Mouse (Mus musculus) embryonic fibroblast, embryonic 13.5 days (primary cell): ENCODE results near the gene Cdc42ep2. TPM values are rescaled to one million over a fixed set of nuclear protein-coding genes. Genes with fewer than 3 reads are reported as not detected.

Source experiments
- H3K27ac ChIP-seq: 2 replicates; pipeline ENCODE4 v1.5.1; 2012; ENCODE audit warnings: low read length, control low read depth, inconsistent platforms; ENCODE audit not compliant: insufficient read depth
- H3K4me1 ChIP-seq: 2 replicates; pipeline ENCODE4 v1.6.1; 2011; ENCODE audit warnings: low read length; ENCODE audit not compliant: control insufficient read depth, insufficient read depth
- H3K4me3 ChIP-seq: 2 replicates; pipeline ENCODE4 v1.5.1; 2011; ENCODE audit warnings: mild to moderate bottlenecking, control low read depth, low read length; ENCODE audit not compliant: insufficient read depth
- CTCF ChIP-seq: IDR thresholded peaks from 2 replicates; pipeline ENCODE4 v1.5.1; 2011; ENCODE audit warnings: mild to moderate bottlenecking, control low read depth, low read length, moderate library complexity, borderline replicate concordance; ENCODE audit not compliant: insufficient read depth
- POLR2A ChIP-seq: IDR thresholded peaks from 2 replicates; pipeline ENCODE4 v1.6.1; 2011; ENCODE audit warnings: low read depth, mild to moderate bottlenecking, control low read depth, low read length, moderate library complexity
- polyA plus RNA-seq: library from polyadenylated mRNA; stranded (reverse); fragments of >200 nt; gene quantifications from 2 replicates; pipeline ENCODE4 v1.2.4, GENCODE M21; 2011; ENCODE audit warnings: low read depth; ENCODE audit not compliant: missing spikeins, insufficient read length

Cdc42ep2 gene
- polyA plus RNA-seq, 1 experiment = 10.4 TPM

- TF ChIP-seq CTCF (no peak), POLR2A (no peak)
- H3K4me1 ChIP-seq = peaks cover 12% of the 10 kb centered on the region
- no peak overlapping the region for H3K27ac ChIP-seq
- H3K4me3 ChIP-seq = no peak overlapping the region
Observed at GRCm38 (mm10) chr19:5929634-5930596, 5.3 kb upstream of the Cdc42ep2 start.

- Histone ChIP-seq H3K4me3 (no peak overlapping the region), H3K4me1 (peaks cover 12% of the 10 kb centered on the region), H3K27ac (no peak overlapping the region)
- no peak for TF ChIP-seq POLR2A
- TF ChIP-seq CTCF = no peak
Observed at GRCm38 (mm10) chr19:5928546-5928945, 3.9 kb upstream of the Cdc42ep2 start.

- no peak for TF ChIP-seq POLR2A
- no peak for TF ChIP-seq CTCF
- H3K4me3 ChIP-seq = no peak overlapping the region
- no peak overlapping the region for H3K27ac ChIP-seq
- H3K4me1 ChIP-seq = peaks cover 12% of the 10 kb centered on the region
Observed at GRCm38 (mm10) chr19:5928104-5928503, 3.5 kb upstream of the Cdc42ep2 start.

- H3K27ac ChIP-seq = no peak overlapping the region
- TF ChIP-seq POLR2A (no peak), CTCF (no peak)
- no peak overlapping the region for H3K4me3 ChIP-seq
- peaks cover 12% of the 10 kb centered on the region for H3K4me1 ChIP-seq
Observed at GRCm38 (mm10) chr19:5927532-5927931, 2.9 kb upstream of the Cdc42ep2 start.

GRCm38 (mm10) chr19:5927026-5927425, 2.4 kb upstream of the Cdc42ep2 start:
- H3K27ac ChIP-seq = no peak overlapping the region
- H3K4me1 ChIP-seq = peaks cover 14% of the 10 kb centered on the region
- no peak overlapping the region for H3K4me3 ChIP-seq
- TF ChIP-seq POLR2A = no peak
- TF ChIP-seq CTCF = no peak

- Histone ChIP-seq H3K4me1 (peaks cover 17% of the 10 kb centered on the region), H3K4me3 (peak overlapping the region; percentile 39), H3K27ac (peak overlapping the region; percentile 80)
- TF ChIP-seq POLR2A (no peak; the same call in 1 of the 2 replicates), CTCF (no peak)
Observed at GRCm38 (mm10) chr19:5925311-5925855, 767 bp upstream of the Cdc42ep2 start.

GRCm38 (mm10) chr19:5923990-5924712, 465 bp downstream of the Cdc42ep2 start:
- no peak for TF ChIP-seq POLR2A
- TF ChIP-seq CTCF = peak; percentile 77; the same call in 1 of the 2 replicates

GRCm38 (mm10) chr19:5922963-5923362, 1.7 kb downstream of the Cdc42ep2 start:
- TF ChIP-seq CTCF (no peak), POLR2A (no peak)

More at GRCm38 (mm10) chr19:5923990-5924712, 465 bp downstream of the Cdc42ep2 start:
- H3K4me1 ChIP-seq = peaks cover 17% of the 10 kb centered on the region
- H3K27ac ChIP-seq = peak overlapping the region; percentile 49
- peak overlapping the region; percentile 72 for H3K4me3 ChIP-seq

GRCm38 (mm10) chr19:5922119-5922942, 2.3 kb downstream of the Cdc42ep2 start:
- TF ChIP-seq POLR2A = no peak
- TF ChIP-seq CTCF = no peak
- H3K27ac ChIP-seq = no peak overlapping the region
- no peak overlapping the region for H3K4me3 ChIP-seq
- H3K4me1 ChIP-seq = peaks cover 12% of the 10 kb centered on the region

More at GRCm38 (mm10) chr19:5922963-5923362, 1.7 kb downstream of the Cdc42ep2 start:
- H3K4me1 ChIP-seq = peaks cover 12% of the 10 kb centered on the region
- no peak overlapping the region for H3K4me3 ChIP-seq
- H3K27ac ChIP-seq = no peak overlapping the region

GRCm38 (mm10) chr19:5921715-5922114, 2.9 kb downstream of the Cdc42ep2 start:
- H3K4me1 ChIP-seq = peaks cover 12% of the 10 kb centered on the region
- no peak overlapping the region for H3K4me3 ChIP-seq
- no peak overlapping the region for H3K27ac ChIP-seq
- TF ChIP-seq POLR2A (no peak), CTCF (no peak)
